In the genomic region with DNA sequence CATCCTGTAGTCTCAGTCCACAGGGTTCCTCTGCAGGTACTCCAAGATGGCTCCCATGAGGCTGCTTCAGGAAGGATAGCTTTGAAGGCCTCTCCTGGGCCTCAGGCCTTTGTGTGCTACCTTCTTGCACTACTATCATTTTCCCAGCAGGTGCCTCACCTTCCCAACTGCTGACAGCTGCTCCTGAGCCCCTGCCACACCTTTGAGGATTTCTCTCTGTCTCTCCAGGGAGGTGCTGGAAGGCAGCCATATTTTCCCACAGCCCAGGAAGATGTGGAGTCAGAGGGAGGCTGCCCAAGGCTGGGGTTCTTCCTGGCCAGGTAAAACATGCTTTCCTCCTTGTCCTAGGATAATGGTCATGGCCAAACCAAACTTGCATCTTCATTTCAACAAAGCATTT, we compare ENCODE assay signal across 11 mouse cellular contexts.
DNase-seq lines count a peak whose midpoint lies in the region; ATAC-seq and TF ChIP-seq lines count a peak whose summit lies in the region.
"Had no signal": no experiment of that assay in that cellular context is flagged by ENCODE, and none has a peak within 500 bp of the region (broad histone marks: within the 10 kb centered on the region; RNA-seq: fewer than 3 reads in every experiment).

No protein-coding gene starts in this region.

- H3K27ac ChIP-seq in hindbrain, embryonic 15.5 days (replicated peaks): peak overlapping the region; percentile 31
- no peak overlapping the region for H3K27ac ChIP-seq in hindbrain, embryonic 10.5 days
- H3K27ac ChIP-seq in stomach, postnatal 0 days (replicated peaks): no peak overlapping the region
- H3K27ac ChIP-seq: forebrain, embryonic 13.5 days; heart, embryonic 15.5 days had no signal

- no peak overlapping the region for H3K4me3 ChIP-seq in hindbrain, embryonic 15.5 days
- H3K4me3 ChIP-seq in hindbrain, embryonic 10.5 days: no peak overlapping the region
- H3K4me3 ChIP-seq in stomach, postnatal 0 days (ENCODE audit: low read depth, low read length): no peak overlapping the region
- H3K4me3 ChIP-seq: forebrain, embryonic 13.5 days; heart, embryonic 15.5 days had no signal

- no peaks in the 10 kb centered on the region for H3K9me3 ChIP-seq in hindbrain, embryonic 15.5 days
- no peaks in the 10 kb centered on the region for H3K9me3 ChIP-seq in hindbrain, embryonic 10.5 days
- H3K9me3 ChIP-seq in stomach, postnatal 0 days (ENCODE audit: control insufficient read depth, low read length): no peaks in the 10 kb centered on the region
- H3K9me3 ChIP-seq: forebrain, embryonic 13.5 days; heart, embryonic 15.5 days had no signal

- peak; percentile 47 for TF ChIP-seq CTCF in stomach, postnatal 0 days (IDR thresholded peaks at IDR 0.05; ENCODE audit: low read depth)

- H3K27me3 ChIP-seq in hindbrain, embryonic 15.5 days: no peaks in the 10 kb centered on the region
- no peaks in the 10 kb centered on the region for H3K27me3 ChIP-seq in hindbrain, embryonic 10.5 days (ENCODE audit: insufficient read depth, poor library complexity, severe bottlenecking)
- no peaks in the 10 kb centered on the region for H3K27me3 ChIP-seq in stomach, postnatal 0 days (ENCODE audit: control insufficient read depth, insufficient read depth, low read length)
- H3K27me3 ChIP-seq: forebrain, embryonic 13.5 days; heart, embryonic 15.5 days had no signal

- DNase-seq in hindbrain, embryonic 10.5 days (ENCODE audit: low spot score): no peak
- peak; percentile 8 for DNase-seq in right cerebral cortex, postnatal 14 days
- no peak for DNase-seq in right cerebral cortex, adult 2 months (ENCODE audit: low spot score in 2 of 2)
- DNase-seq in cerebellum, postnatal 36 days: peak; percentile 70 to 72
- no peak for DNase-seq in stomach, postnatal 0 days (ENCODE audit: low spot score)
- DNase-seq in layer of hippocampus, adult 8-10 months (ENCODE audit: low spot score in 2 of 2): no peak
- no peak for DNase-seq in right cerebral cortex, postnatal 36 days (ENCODE audit: low spot score in 2 of 2)
- DNase-seq: lung, postnatal 36 days had no signal

- no peaks in the 10 kb centered on the region for H3K36me3 ChIP-seq in hindbrain, embryonic 15.5 days
- no peaks in the 10 kb centered on the region for H3K36me3 ChIP-seq in hindbrain, embryonic 10.5 days
- no peaks in the 10 kb centered on the region for H3K36me3 ChIP-seq in stomach, postnatal 0 days (ENCODE audit: control insufficient read depth, insufficient read depth, low read length)
- H3K36me3 ChIP-seq: heart, embryonic 15.5 days had no signal

- no peak overlapping the region for H3K9ac ChIP-seq in hindbrain, embryonic 15.5 days
- no peak overlapping the region for H3K9ac ChIP-seq in stomach, postnatal 0 days (ENCODE audit: low read length)
- H3K9ac ChIP-seq: forebrain, embryonic 13.5 days; heart, embryonic 15.5 days had no signal

- no peak for TF ChIP-seq EP300 in stomach, postnatal 0 days (optimal IDR thresholded peaks at IDR 0.05)

- ATAC-seq in hindbrain, embryonic 15.5 days (ENCODE audit: low FRiP score, low read depth): 0 out of 2 replicates have a peak, but pooled peaks have one; percentile 27
- ATAC-seq in stomach, postnatal 0 days (ENCODE audit: low FRiP score, low TSS enrichment): no peak
- ATAC-seq: forebrain, embryonic 13.5 days had no signal

- H3K4me1 ChIP-seq in hindbrain, embryonic 15.5 days (replicated peaks): peaks cover 8% of the 10 kb centered on the region
- H3K4me1 ChIP-seq in hindbrain, embryonic 10.5 days (replicated peaks): 0 out of 2 replicates have a peak, but pooled peaks cover 3% of the 10 kb centered on the region
- H3K4me1 ChIP-seq in stomach, postnatal 0 days (replicated peaks; ENCODE audit: control insufficient read depth, insufficient read depth): no peaks in the 10 kb centered on the region
- H3K4me1 ChIP-seq: forebrain, embryonic 13.5 days; heart, embryonic 15.5 days had no signal

- H3K4me2 ChIP-seq in hindbrain, embryonic 15.5 days: no peak overlapping the region
- no peak overlapping the region for H3K4me2 ChIP-seq in stomach, postnatal 0 days (replicated peaks; ENCODE audit: low read depth)
- H3K4me2 ChIP-seq: forebrain, embryonic 13.5 days; heart, embryonic 15.5 days had no signal

Comparison
In these comparisons a context has a peak if more than half of its experiments do, and no peak if none do; other contexts are left out.
1. DNase-seq: peak in right cerebral cortex, postnatal 14 days (single experiment) and cerebellum, postnatal 36 days (2 of 2); none in hindbrain, embryonic 10.5 days (single experiment), right cerebral cortex, adult 2 months (0 of 2), stomach, postnatal 0 days (single experiment), layer of hippocampus, adult 8-10 months (0 of 2) and right cerebral cortex, postnatal 36 days (0 of 2).